Mouse (Mus musculus) ES-Bruce4 (cell line): ENCODE results near the gene Cops4.

Experiments used
- CTCF ChIP-seq: IDR thresholded peaks from one replicate; pipeline ENCODE4 v1.8.1; 2011; ENCODE audit warnings: low read depth, low read length
- EP300 ChIP-seq: IDR thresholded peaks from 2 replicates; pipeline ENCODE4 v1.6.1; 2011; ENCODE audit warnings: low read depth, low read length; ENCODE audit not compliant: insufficient read depth

GRCm38 (mm10) chr5:100557019-100557418 lies 38.9 kb downstream of the Cops4 start:
- TF ChIP-seq CTCF (no peak), EP300 (no peak)
